Mouse (Mus musculus) lung, postnatal 25 days (tissue): ENCODE data around the gene Per1.
"Not testable (repeated sequence)": the region's sequence is repeated elsewhere in the genome, so short reads cannot be mapped to it uniquely, and the experiment has no call there.

ENCODE experiments used
- DNase-seq: peaks from one replicate; pipeline ENCODE4 v3.0.0; 2022; ENCODE audit warnings: low spot score

Gene Per1

DNA sequence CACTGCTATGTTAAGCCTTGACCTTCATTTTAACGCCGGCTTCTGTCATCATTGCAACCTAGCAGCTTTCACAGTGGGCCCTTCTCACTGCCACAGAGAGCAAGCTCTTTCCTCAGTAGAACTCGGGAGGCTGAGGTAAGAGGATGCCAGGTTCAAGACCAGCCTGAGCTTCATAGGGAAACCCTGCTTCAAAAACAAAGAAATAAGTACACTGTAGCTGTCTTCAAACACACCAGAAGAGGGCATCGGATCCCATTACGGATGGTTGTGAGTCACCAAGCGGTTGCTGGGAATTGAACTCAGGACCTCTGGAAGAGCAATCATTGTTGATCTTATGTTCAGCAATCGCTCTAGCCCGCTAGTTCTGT is 14.2 kb upstream of the Per1 start:
- no peak for DNase-seq

GRCm38 (mm10) chr11:69081613-69082012 is 13.4 kb upstream of the Per1 start:
- no peak for DNase-seq

DNA sequence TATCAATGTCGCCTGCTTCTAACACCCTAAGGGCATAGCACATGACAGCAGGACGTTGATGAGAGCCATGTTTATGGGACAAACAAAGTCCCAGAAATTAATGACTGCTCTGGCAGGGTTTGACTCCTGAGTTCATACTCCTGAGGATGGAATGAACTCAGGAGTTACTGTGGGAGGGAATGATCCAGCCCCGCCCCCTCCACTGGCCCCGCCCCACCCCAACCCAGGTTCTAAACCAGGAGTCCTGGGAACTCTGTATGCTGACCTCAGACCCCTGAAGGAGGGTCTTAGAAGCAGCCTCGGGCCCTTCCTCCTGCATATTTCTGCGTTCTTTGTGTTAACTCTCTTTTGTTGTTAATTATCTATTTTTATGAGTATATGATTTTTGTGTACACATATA is 9.4 kb upstream of the Per1 start:
- no peak for DNase-seq

DNA sequence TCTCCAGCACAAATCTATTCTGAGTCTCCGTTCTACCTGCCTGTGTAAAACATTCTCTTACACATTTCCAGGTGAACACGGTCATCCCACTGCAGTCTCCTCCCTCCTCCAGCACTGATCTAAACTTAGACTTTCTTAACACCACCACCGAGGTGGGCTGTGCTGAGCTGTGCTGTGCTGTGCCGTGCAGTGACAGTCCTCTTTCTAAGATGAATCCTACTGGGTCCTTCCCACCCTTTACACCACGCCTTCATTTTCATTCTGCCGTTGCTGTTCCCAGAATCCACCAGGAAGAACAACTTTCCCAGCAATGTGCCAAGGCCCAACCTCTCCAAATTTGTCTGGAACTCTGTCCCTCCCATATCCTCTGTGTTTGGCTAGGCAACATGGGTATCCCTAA is 8.6 kb upstream of the Per1 start:
- no peak for DNase-seq

DNA sequence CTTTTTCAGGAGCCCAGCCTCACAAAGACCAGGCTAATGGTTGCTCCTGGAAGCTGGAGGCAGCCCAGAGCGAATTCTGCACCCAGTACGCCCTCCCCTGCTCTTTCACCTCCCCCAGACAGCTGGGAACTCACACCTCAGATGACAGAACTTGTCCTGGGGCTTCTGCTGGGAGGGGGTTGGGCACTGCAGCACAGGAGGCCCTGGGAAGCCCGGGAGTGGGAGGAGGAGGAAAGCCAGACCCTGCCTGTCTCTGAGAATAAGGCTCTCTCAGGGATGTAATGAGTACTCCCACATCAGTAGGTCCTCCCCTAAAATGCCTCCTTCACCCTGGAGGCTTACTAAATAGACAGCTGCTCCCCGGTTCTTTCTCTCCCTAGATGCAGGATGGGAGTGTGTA is 7.9 kb upstream of the Per1 start:
- DNase-seq = no peak

DNA sequence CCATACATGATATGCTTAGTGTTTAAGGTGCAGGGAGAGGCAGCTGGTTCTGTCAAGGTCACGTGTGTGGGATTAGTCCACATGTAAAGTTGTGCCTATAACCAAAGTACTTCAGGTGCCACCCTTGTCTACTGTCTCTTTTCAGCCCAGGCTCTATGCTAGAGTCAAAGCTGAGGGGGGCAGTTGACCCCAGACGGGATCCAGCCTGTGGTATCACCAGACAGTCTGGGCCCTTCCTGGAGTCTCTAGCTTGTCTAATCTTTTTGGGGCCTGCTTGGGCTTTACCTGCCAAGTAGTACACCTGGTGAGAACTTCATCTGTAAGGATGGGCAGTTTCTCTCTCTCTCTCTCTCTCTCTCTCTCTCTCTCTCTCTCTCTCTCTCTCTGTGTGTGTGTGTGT is 7.4 kb upstream of the Per1 start:
- DNase-seq = no peak

GRCm38 (mm10) chr11:69088103-69088855 is 6.7 kb upstream of the Per1 start, which contains the start of gene Vamp2:
Gene Vamp2, plus strand, starts transcription at chr11:69088490.
- peak; percentile 89 for DNase-seq

GRCm38 (mm10) chr11:69088856-69089615 is 6.0 kb upstream of the Per1 start:
- no peak for DNase-seq

DNA sequence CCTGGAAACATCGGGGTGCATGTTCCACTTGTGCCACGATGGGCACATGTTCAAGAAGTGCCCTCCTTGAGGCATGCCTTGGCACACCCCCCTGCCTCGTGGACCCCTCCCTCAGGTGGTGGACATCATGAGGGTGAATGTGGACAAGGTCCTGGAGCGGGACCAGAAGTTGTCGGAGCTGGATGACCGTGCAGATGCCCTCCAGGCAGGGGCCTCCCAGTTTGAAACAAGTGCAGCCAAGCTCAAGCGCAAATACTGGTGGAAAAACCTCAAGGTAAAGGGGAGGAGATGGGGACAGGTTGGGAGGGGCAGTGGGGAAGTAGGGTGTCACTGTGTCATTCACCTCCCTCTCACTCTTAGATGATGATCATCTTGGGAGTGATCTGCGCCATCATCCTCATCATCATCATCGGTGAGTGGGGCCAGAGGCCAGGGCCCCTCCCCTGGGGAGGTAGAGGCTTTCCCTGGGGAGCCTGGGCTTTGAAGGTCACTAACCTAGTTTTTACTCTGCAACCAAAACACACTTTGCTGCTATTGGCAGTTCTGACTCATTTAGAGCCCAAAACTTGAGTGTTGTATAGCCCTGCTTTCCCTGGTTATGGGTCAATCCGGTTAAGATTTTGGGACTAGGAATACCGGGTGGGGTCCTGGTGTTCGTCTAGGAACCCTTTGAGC is 5.3 kb upstream of the Per1 start:
- DNase-seq = no peak

- DNase-seq = no peak
These were observed 4.7 kb upstream of the Per1 start for GRCm38 (mm10) chr11:69090367-69090766.

DNA sequence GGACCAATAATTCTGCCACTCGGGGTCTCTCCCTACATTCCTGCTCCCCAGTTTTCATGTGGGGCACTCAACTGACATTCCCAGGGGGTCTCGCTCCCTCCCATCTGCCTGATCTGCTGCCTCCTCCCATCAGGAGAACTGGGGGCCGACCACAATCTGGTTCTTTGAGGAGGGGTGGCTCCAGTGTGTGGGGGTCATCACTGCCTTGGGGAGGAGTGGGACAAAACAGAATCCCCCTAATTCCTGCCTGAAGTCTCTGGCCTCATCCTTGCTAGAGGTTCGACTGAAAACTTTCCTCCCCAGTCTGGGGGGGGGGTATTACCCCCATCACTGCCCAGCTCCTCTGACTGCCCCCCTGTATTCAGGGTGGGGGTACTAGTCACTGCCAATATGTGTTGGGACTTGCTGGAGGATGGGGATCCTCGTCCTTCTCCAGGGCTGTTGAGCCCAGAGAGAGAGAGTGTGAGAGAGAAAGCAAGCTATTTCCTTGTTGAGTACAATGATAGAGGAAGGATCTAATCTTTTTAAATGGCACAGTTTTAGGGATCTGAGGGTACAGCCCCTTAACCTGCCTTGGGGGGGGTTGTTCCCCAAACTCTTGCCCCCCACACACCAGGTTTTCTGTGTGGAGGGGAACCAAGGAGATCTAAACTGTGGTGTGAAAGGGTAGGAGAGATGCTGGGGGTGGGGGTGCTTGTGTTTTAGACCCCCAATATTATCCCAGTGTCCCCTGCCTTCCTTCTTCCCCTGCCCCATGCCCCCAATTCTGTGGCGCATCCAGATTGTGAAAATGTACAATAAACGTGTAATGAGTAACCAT is 3.2 kb upstream of the Per1 start:
- DNase-seq = no peak

GRCm38 (mm10) chr11:69092386-69092751 is 2.6 kb upstream of the Per1 start:
- DNase-seq = peak; percentile 93

- no peak for DNase-seq
These were observed 2.1 kb upstream of the Per1 start for GRCm38 (mm10) chr11:69092871-69093270.

DNA sequence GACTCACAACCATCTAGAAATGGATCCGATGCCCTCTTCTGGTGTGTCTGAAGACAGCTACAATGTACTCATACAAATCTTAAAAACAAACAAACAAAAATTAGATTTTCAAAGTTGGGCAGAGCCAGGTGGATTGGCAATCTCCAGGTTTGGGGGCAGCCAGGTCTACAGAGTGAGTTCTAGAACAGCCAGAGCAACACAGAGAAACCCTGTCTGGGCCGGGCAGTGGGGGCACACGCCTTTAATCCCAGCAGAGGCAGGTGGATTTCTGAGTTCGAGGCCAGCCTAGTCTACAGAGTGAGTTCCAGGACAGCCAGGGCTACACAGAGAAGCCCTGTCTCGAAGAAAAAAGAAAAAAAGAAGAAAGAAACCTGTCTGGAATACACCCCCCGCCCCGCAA is 1.2 kb upstream of the Per1 start:
- not testable (repeated sequence) for DNase-seq

- DNase-seq = peak; percentile 72
These were observed 654 bp downstream of the Per1 start for GRCm38 (mm10) chr11:69095511-69096231.

DNA sequence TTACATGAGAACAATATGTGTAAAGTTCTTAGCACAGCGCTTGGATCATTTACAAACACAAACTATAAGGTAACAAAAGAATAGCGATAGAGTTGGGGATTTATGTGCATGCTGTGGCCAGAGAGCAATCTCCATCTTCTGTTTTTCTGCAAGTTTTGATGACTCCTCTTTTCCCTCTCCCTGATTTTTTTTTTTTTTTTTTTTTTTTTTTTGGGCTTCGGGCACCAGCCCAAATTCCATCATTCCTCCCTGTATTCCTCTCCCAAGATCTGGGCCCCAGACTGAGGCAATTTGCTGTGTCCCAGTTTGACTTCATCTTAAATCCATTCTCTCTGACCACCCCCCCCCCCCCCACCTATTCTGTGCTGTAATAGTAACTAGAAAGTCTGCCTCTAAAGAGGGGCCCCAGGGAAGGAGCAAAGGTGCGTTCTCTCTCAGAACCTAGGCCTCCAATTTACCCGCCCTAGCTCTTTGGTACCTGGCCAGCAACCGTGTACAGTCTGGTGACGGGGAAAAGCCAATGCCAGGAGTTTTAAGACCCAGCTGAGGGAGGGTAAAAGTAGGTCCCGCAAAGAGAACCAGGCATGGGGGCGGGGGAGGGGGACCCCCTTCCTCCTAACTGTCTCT is 1.5 kb downstream of the Per1 start:
- no peak for DNase-seq

- peak; percentile 99 for DNase-seq
These were observed 2.2 kb downstream of the Per1 start for GRCm38 (mm10) chr11:69096987-69097900.

GRCm38 (mm10) chr11:69098039-69098761 is 3.2 kb downstream of the Per1 start:
- DNase-seq = no peak

DNA sequence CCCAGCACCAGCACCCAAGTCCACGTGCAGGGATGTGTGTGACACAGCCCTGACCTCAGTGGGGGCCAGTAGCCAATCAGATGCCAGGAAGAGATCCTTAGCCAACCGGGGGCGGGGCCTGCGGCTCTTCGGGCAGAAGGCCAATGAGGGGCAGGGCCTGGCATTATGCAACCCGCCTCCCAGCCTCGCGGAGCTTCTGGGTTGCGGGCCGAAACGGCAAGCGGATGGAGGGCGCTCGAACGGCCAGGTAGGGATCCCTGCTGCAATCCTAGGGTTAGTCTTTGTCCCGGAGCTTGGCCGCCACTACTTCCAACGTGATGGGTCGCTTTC is 3.7 kb downstream of the Per1 start:
- DNase-seq = peak; percentile 99
